Mouse (Mus musculus) embryonic facial prominence, embryonic 14.5 days (tissue): ENCODE results near the gene Btbd16. TPM values are rescaled to one million over a fixed set of nuclear protein-coding genes. Genes with fewer than 3 reads are reported as not detected.

ENCODE experiments used
- ATAC-seq: fragments of 200-750 bp; cut with Nextera tagmentation; 2 replicates; pipeline ENCODE4 v1.8.0; 2017; ENCODE audit warnings: low read depth, moderate number of reproducible peaks, moderate TSS enrichment
- DNase-seq: peaks from one replicate; pipeline ENCODE4 v3.0.0-alpha.2; 2015; ENCODE audit warnings: low spot score
- H3K27ac ChIP-seq: fragments of 300-500 bp; sonication (generic); replicated peaks from 2 replicates; pipeline ENCODE4 v1.5.1; 2014; ENCODE audit warnings: low read depth, mild to moderate bottlenecking, low read length, moderate library complexity
- H3K27me3 ChIP-seq: fragments of 300-500 bp; sonication (generic); replicated peaks from 2 replicates; pipeline ENCODE4 v1.6.1; 2014; ENCODE audit warnings: low read length; ENCODE audit not compliant: control insufficient read depth, insufficient read depth
- H3K36me3 ChIP-seq: fragments of 300-500 bp; sonication (generic); 2 replicates; pipeline ENCODE4 v1.6.1; 2014; ENCODE audit warnings: low read length, mixed read lengths; ENCODE audit not compliant: control insufficient read depth, insufficient read depth
- H3K4me1 ChIP-seq: fragments of 300-500 bp; sonication (generic); 2 replicates; pipeline ENCODE4 v1.6.1; 2014; ENCODE audit warnings: antibody characterized with exemption, low read length; ENCODE audit not compliant: control insufficient read depth, insufficient read depth
- H3K4me2 ChIP-seq: fragments of 300-500 bp; sonication (generic); 2 replicates; pipeline ENCODE4 v1.6.1; 2014; ENCODE audit warnings: low read depth, mild to moderate bottlenecking, low read length, moderate library complexity, mixed read lengths
- H3K4me3 ChIP-seq: fragments of 300-500 bp; sonication (generic); 2 replicates; pipeline ENCODE4 v1.5.1; 2014; ENCODE audit warnings: low read depth, mild to moderate bottlenecking, low read length
- H3K9ac ChIP-seq: fragments of 300-500 bp; sonication (generic); 2 replicates; pipeline ENCODE4 v1.6.1; 2014; ENCODE audit warnings: low read depth, mild to moderate bottlenecking, low read length, moderate library complexity, mixed read lengths
- H3K9me3 ChIP-seq: fragments of 300-500 bp; sonication (generic); 2 replicates; pipeline ENCODE4 v1.6.1; 2016; ENCODE audit warnings: low read length; ENCODE audit not compliant: control insufficient read depth
- WGBS: fragments of 180-500 bp; shearing (Covaris S2); extraction: QIAGEN DNeasy Blood & Tissue Kit; methylation state at CpG from one replicate; pipeline ENCODE4 v1.1.7; 2014; 5-methylcytosine and 5-hydroxymethylcytosine counted together
- polyA plus RNA-seq: library from polyadenylated mRNA; unstranded; fragments of >200 nt; fragmentation: Nextera tagmentation; extraction: Ambion mirVana; gene quantifications from 2 replicates; pipeline ENCODE4 v1.2.1, GENCODE M21; 2014

Gene Btbd16
- polyA plus RNA-seq, 1 experiment from 2014 or later: not detected

DNA sequence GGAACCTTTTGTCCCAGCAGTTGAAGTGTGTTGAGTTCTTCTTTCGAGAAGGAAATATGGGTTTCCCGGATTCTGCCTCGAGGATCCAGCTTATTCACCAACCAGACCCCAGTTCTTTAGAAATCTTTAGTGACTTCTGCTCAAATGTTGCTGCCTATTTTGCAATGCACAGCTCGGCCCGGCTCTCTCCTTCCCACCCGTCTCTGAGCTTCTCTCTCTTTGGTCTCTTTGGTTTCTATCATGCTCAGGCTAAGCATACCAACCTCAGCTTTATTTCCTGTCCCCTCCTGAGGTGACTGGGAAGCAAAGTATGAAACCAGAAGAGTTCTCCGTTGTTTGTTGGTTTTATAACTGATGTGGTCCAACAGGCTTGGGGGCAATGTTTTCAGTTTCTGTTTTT is 42.4 kb downstream of the Btbd16 start:
- H3K27ac ChIP-seq: no peak overlapping the region
- H3K9me3 ChIP-seq: no peaks in the 10 kb centered on the region
- no peak overlapping the region for H3K9ac ChIP-seq
- no peak overlapping the region for H3K4me3 ChIP-seq
- H3K4me1 ChIP-seq: no peaks in the 10 kb centered on the region
- no peak for ATAC-seq
- H3K27me3 ChIP-seq: no peaks in the 10 kb centered on the region
- no peak overlapping the region for H3K4me2 ChIP-seq
- 76% methylated on average over 7 of the region's 7 CpGs for WGBS
- no peaks in the 10 kb centered on the region for H3K36me3 ChIP-seq
- DNase-seq: no peak

GRCm38 (mm10) chr7:130818813-130819212 is 44.9 kb downstream of the Btbd16 start:
- H3K27me3 ChIP-seq: no peaks in the 10 kb centered on the region
- H3K4me2 ChIP-seq: no peak overlapping the region
- H3K9ac ChIP-seq: no peak overlapping the region
- H3K4me3 ChIP-seq: no peak overlapping the region
- DNase-seq: no peak
- H3K27ac ChIP-seq: no peak overlapping the region
- no peak for ATAC-seq
- H3K4me1 ChIP-seq: no peaks in the 10 kb centered on the region
- H3K9me3 ChIP-seq: no peaks in the 10 kb centered on the region
- no peaks in the 10 kb centered on the region for H3K36me3 ChIP-seq
- WGBS: 75% methylated on average over 5 of the region's 5 CpGs

GRCm38 (mm10) chr7:130819624-130820023 is 45.8 kb downstream of the Btbd16 start:
- Histone ChIP-seq H3K9me3 (no peaks in the 10 kb centered on the region), H3K4me1 (no peaks in the 10 kb centered on the region), H3K4me2 (no peak overlapping the region), H3K4me3 (no peak overlapping the region), H3K36me3 (no peaks in the 10 kb centered on the region), H3K27me3 (no peaks in the 10 kb centered on the region), H3K9ac (no peak overlapping the region), H3K27ac (no peak overlapping the region)
- no peak for ATAC-seq
- no peak for DNase-seq
- 75% methylated on average over 10 of the region's 10 CpGs for WGBS

DNA sequence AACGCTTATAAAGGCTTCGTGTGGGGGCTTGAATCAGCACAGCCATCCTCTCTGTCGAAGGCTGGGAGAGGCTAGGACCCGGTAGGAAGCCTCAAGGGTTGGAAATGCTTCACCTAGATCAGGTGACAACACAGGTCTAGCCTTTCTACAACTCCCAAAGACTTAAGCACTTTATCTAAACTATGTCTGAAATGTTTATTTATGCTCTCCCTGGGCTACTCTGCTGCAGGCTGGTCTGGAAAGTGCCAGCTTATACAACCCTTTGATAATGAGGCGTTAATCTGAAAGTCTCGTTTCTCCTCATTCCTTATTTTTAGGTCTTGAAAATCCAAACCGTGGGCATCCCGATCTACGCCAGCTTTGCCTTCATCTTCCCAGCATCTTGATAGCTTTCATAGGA is 50.1 kb downstream of the Btbd16 start:
- H3K4me2 ChIP-seq: no peak overlapping the region
- H3K4me3 ChIP-seq: no peak overlapping the region
- no peak overlapping the region for H3K9ac ChIP-seq
- no peaks in the 10 kb centered on the region for H3K9me3 ChIP-seq
- DNase-seq (no peak), ATAC-seq (no peak)
- H3K4me1 ChIP-seq: no peaks in the 10 kb centered on the region
- no peaks in the 10 kb centered on the region for H3K36me3 ChIP-seq
- 61% methylated on average over 9 of the region's 9 CpGs for WGBS
- no peaks in the 10 kb centered on the region for H3K27me3 ChIP-seq
- no peak overlapping the region for H3K27ac ChIP-seq

DNA sequence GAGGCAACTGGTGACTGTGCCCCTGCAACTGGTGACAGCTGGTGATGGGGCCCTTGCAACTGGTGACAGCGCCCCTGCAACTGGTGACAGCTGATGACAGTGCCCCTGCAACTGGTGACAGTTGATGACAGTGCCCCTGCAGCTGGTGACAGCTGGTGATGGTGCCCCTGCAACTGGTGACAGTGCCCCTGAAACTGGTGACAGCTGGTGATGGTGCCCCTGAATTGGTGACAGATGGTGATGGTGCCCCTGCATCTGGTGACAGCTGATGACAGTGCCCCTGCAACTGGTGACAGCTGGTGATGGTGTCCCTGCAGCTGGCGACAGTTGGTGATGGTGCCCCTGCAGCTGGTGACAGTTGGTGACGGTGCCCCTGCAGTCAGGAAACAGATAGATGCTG is 52.5 kb downstream of the Btbd16 start:
- H3K27me3 ChIP-seq: no peaks in the 10 kb centered on the region
- 84% methylated on average over 3 of the region's 3 CpGs for WGBS
- H3K4me2 ChIP-seq: no peak overlapping the region
- no peaks in the 10 kb centered on the region for H3K9me3 ChIP-seq
- H3K27ac ChIP-seq: no peak overlapping the region
- H3K9ac ChIP-seq: no peak overlapping the region
- no peak overlapping the region for H3K4me3 ChIP-seq
- H3K4me1 ChIP-seq: no peaks in the 10 kb centered on the region
- ATAC-seq (no peak), DNase-seq (no peak)
- H3K36me3 ChIP-seq: no peaks in the 10 kb centered on the region

DNA sequence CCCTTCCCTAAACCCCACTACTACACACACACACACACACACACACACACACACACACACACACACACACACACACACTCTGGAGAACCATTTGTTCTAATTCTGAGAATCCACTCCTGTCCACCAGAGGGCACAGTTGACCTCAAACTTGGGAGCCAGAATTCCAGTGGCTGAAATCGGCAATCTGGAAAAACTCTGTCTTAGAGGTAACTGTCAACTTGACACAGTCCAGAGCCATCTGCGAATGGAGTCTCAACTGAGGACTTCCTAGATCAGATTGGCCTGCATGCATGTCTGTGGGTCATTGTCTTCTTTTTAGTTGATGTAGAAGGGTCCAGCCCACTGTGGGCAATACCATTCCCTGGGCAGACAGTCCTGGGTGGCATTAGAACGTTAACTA is 53.6 kb downstream of the Btbd16 start:
- no peak overlapping the region for H3K9ac ChIP-seq
- H3K4me3 ChIP-seq: no peak overlapping the region
- H3K4me1 ChIP-seq: no peaks in the 10 kb centered on the region
- no peak overlapping the region for H3K27ac ChIP-seq
- no peaks in the 10 kb centered on the region for H3K36me3 ChIP-seq
- no peak overlapping the region for H3K4me2 ChIP-seq
- no peaks in the 10 kb centered on the region for H3K9me3 ChIP-seq
- ATAC-seq (no peak), DNase-seq (peak; percentile 68)
- WGBS: 45% methylated on average over 3 of the region's 3 CpGs
- H3K27me3 ChIP-seq: no peaks in the 10 kb centered on the region

DNA sequence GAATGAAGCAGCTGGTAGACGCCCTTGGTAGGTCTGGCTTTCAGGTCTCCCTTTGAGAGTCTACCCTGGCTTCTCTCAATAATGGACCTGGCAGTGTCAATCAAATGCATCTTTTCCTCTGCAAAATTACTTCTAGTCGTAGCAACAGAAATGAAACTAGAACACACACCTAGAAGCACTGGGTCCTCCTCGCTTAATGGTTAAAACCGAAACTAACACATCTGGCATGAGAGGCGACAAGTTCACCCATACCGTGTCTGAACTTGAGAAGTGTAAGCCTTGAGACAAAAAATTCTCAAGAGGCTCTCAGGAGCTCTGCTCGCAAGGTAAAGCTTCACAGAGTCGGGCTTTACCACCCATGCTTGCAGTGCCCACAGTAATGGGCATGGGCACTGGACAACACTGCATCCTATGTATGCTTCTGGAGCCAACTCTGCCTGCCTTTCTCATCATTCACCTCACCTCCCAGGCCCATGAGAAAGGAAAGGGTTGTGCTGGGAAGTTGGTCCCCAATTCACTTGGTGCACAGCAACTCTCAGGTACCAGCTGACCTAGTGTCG is 54.1 kb downstream of the Btbd16 start:
- DNase-seq: no peak
- no peaks in the 10 kb centered on the region for H3K4me1 ChIP-seq
- no peak for ATAC-seq
- H3K9me3 ChIP-seq: no peaks in the 10 kb centered on the region
- 84% methylated on average over 9 of the region's 9 CpGs for WGBS
- H3K27ac ChIP-seq: no peak overlapping the region
- no peaks in the 10 kb centered on the region for H3K36me3 ChIP-seq
- no peaks in the 10 kb centered on the region for H3K27me3 ChIP-seq
- H3K4me2 ChIP-seq: no peak overlapping the region
- H3K4me3 ChIP-seq: no peak overlapping the region
- no peak overlapping the region for H3K9ac ChIP-seq

GRCm38 (mm10) chr7:130828475-130828874 is 54.6 kb downstream of the Btbd16 start:
- 82% methylated on average over 10 of the region's 10 CpGs for WGBS

GRCm38 (mm10) chr7:130831586-130831985 is 57.7 kb downstream of the Btbd16 start:
- H3K9ac ChIP-seq: no peak overlapping the region
- no peaks in the 10 kb centered on the region for H3K9me3 ChIP-seq
- no peak for ATAC-seq
- 0 out of 2 replicates have a peak, but pooled peaks cover 5% of the 10 kb centered on the region for H3K27me3 ChIP-seq
- H3K4me2 ChIP-seq: no peak overlapping the region
- H3K36me3 ChIP-seq: no peaks in the 10 kb centered on the region
- 85% methylated on average over 5 of the region's 5 CpGs for WGBS
- H3K4me3 ChIP-seq: no peak overlapping the region
- no peak for DNase-seq
- H3K27ac ChIP-seq: no peak overlapping the region
- H3K4me1 ChIP-seq: peaks cover 7% of the 10 kb centered on the region; the same call in 1 of the 2 replicates

More at GRCm38 (mm10) chr7:130828475-130828874, 54.6 kb downstream of the Btbd16 start:
- ATAC-seq: no peak
- Histone ChIP-seq H3K36me3 (no peaks in the 10 kb centered on the region), H3K4me2 (no peak overlapping the region), H3K4me1 (no peaks in the 10 kb centered on the region), H3K27ac (no peak overlapping the region), H3K9ac (no peak overlapping the region), H3K27me3 (no peaks in the 10 kb centered on the region), H3K9me3 (no peaks in the 10 kb centered on the region), H3K4me3 (no peak overlapping the region)
- no peak for DNase-seq
